Mouse (Mus musculus) intestine, embryonic 16.5 days (tissue): ENCODE data around the gene Ptprcap. TPM values are rescaled to one million over a fixed set of nuclear protein-coding genes. Genes with fewer than 3 reads are reported as not detected.
A peak's percentile ranks its signal among the peaks of the same experiment; 100 is the strongest.

Experiments
- ATAC-seq: fragments of 200-750 bp; cut with Nextera tagmentation; 2 replicates; pipeline ENCODE4 v1.8.0; 2017; ENCODE audit warnings: moderate TSS enrichment, moderate library complexity
- H3K27ac ChIP-seq: fragments of 300-500 bp; sonication (generic); 2 replicates; pipeline ENCODE4 v1.5.1; 2014; ENCODE audit warnings: mild to moderate bottlenecking, low read length
- H3K27me3 ChIP-seq: fragments of 300-500 bp; sonication (generic); replicated peaks from 2 replicates; pipeline ENCODE4 v1.6.1; 2014; ENCODE audit warnings: low read length, control low read depth, mixed read lengths; ENCODE audit not compliant: control insufficient read depth, insufficient read depth
- H3K36me3 ChIP-seq: fragments of 300-500 bp; sonication (generic); 2 replicates; pipeline ENCODE4 v1.6.1; 2014; ENCODE audit warnings: low read length, control low read depth; ENCODE audit not compliant: control insufficient read depth, insufficient read depth
- H3K4me1 ChIP-seq: fragments of 300-500 bp; sonication (generic); 2 replicates; pipeline ENCODE4 v1.6.1; 2014; ENCODE audit warnings: low read length, control low read depth, mixed read lengths; ENCODE audit not compliant: control insufficient read depth, insufficient read depth
- H3K4me2 ChIP-seq: fragments of 300-500 bp; sonication (generic); 2 replicates; pipeline ENCODE4 v1.6.1; 2014; ENCODE audit warnings: low read depth, low read length, control low read depth
- H3K4me3 ChIP-seq: fragments of 300-500 bp; sonication (generic); 2 replicates; pipeline ENCODE4 v1.5.1; 2014; ENCODE audit warnings: mild to moderate bottlenecking, low read length
- H3K9ac ChIP-seq: fragments of 300-500 bp; sonication (generic); 2 replicates; pipeline ENCODE4 v1.6.1; 2014; ENCODE audit warnings: low read depth, low read length
- H3K9me3 ChIP-seq: fragments of 300-500 bp; sonication (generic); 2 replicates; pipeline ENCODE4 v1.6.1; 2016; ENCODE audit warnings: low read length, control low read depth; ENCODE audit not compliant: control insufficient read depth
- WGBS: fragments of 180-500 bp; shearing (Covaris S2); extraction: QIAGEN DNeasy Blood & Tissue Kit; methylation state at CpG from one replicate; pipeline ENCODE4 v1.1.7; 2014; 5-methylcytosine and 5-hydroxymethylcytosine counted together
- polyA plus RNA-seq: library from polyadenylated mRNA; unstranded; fragments of >200 nt; fragmentation: Nextera tagmentation; extraction: Ambion mirVana; gene quantifications from 2 replicates; pipeline ENCODE4 v1.2.1, GENCODE M21; 2015

The Ptprcap gene
- polyA plus RNA-seq, 1 experiment from 2014 or later: 5.8 TPM

DNA sequence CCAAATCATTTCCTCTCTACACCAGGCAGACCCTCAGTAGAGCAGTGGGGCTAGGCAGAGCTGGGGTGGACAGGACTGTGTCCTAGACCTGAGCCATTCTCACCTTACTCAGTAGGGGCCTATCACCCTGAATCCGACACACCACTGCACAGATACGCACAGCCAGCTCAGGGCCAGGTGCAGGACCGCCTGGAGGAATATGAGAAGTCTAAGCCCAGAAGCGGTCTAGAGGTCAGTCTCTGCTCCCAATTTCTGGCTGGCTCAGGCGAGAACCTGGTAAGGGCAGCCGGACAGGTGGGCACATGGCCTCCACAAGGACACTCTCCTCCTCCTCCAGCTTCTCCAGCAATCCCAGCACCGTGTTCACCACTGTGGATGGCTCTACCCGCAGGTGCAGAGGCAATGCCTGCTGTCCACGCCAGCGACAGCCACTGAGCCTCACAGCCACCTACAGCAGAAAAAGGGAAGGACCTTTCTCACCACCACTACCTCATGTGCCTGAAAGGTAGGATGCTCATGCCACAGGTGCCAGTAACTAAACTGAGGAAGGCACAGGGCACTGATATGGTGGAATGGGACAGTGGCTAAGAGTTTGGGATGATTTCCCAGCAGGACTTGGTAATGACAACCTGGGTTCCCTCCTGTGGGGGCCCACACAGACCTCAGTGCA, 17.5 kb downstream of the Ptprcap start:
- Histone ChIP-seq H3K27ac (no peak overlapping the region), H3K9me3 (no peaks in the 10 kb centered on the region), H3K36me3 (no peaks in the 10 kb centered on the region), H3K9ac (0 out of 2 replicates have a peak overlapping the region, but pooled peaks have one; percentile 22), H3K4me1 (peaks cover 19% of the 10 kb centered on the region), H3K4me3 (no peak overlapping the region), H3K4me2 (no peak overlapping the region), H3K27me3 (no peaks in the 10 kb centered on the region)
- no peak for ATAC-seq
- 91% methylated on average over 10 of the region's 10 CpGs for WGBS

DNA sequence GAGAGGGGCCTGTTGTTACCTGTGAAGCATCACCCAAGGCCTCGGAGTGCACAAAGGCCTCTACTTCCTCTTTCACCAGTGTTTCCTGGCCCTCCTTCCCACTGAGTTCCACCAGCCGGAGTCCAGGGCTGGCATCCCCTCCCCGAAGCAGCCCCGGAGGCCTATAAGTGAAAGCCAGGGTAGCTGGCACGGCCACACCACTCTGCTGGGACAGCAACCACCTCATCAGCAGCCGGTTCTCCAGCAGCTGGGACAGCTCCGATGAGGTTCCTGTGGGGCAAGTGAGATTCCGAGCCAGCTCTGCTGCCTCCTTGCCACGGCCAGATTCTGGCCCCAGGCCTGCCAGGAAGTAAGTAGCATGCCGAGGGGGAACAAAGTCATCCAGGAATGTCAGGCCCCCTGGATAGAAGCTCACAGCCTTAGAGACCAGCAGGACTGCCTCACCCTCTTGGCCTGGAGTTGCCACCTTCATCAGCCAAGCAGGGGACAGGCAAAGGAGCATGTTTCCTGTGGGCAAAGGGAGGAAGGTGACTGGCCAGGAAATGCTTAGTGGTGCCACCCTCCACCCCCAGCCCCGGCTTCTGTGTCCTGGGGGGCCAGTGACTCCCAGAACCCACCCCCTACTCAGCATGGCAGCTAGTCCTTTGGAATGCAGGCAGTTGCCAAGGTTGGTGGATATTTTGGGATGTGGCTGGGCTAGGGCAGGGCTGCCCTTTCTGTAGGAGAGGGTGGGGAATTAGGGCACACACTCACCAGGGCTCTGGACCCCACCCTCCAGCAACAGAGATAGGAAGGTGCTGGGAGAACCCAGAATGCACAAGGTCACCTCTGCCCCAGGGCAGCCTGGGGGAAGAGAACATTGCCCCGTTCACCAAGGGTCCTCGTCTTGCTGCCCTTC, 18.2 kb downstream of the Ptprcap start:
- H3K9ac ChIP-seq: peak overlapping the region; percentile 22; the same call in 1 of the 2 replicates
- no peaks in the 10 kb centered on the region for H3K27me3 ChIP-seq
- peaks cover 20% of the 10 kb centered on the region for H3K4me1 ChIP-seq
- ATAC-seq: no peak
- H3K27ac ChIP-seq: no peak overlapping the region
- H3K4me2 ChIP-seq: no peak overlapping the region
- H3K9me3 ChIP-seq: no peaks in the 10 kb centered on the region
- H3K36me3 ChIP-seq: no peaks in the 10 kb centered on the region
- WGBS: 58% methylated on average over 13 of the region's 13 CpGs
- H3K4me3 ChIP-seq: no peak overlapping the region

DNA sequence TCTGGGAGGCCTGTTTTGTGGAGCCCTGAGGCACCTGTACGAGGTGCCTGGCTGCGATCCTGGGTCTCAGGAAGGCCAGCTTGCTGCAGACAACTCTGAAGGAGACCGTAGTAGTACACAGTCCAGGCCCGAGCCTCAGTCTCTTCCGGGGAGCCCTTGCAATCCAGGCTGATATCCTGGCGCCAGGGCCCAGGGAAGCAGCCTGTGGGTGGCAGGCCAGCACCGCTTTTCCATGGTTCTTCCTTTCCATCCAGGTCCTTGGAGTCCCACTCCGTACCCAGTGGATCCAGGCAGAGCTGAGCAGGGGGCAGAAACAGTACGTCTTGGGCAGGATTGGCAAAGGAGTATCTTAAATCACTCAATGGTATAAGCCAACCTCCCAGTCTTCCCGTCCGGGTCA, 19.5 kb downstream of the Ptprcap start:
- H3K27me3 ChIP-seq: no peaks in the 10 kb centered on the region
- peaks cover 20% of the 10 kb centered on the region for H3K4me1 ChIP-seq
- H3K36me3 ChIP-seq: no peaks in the 10 kb centered on the region
- no peak overlapping the region for H3K4me3 ChIP-seq
- WGBS: 64% methylated on average over 11 of the region's 11 CpGs
- no peaks in the 10 kb centered on the region for H3K9me3 ChIP-seq
- 0 out of 2 replicates have a peak overlapping the region, but pooled peaks have one; percentile 5 for H3K9ac ChIP-seq
- H3K27ac ChIP-seq: no peak overlapping the region
- ATAC-seq: no peak
- no peak overlapping the region for H3K4me2 ChIP-seq

DNA sequence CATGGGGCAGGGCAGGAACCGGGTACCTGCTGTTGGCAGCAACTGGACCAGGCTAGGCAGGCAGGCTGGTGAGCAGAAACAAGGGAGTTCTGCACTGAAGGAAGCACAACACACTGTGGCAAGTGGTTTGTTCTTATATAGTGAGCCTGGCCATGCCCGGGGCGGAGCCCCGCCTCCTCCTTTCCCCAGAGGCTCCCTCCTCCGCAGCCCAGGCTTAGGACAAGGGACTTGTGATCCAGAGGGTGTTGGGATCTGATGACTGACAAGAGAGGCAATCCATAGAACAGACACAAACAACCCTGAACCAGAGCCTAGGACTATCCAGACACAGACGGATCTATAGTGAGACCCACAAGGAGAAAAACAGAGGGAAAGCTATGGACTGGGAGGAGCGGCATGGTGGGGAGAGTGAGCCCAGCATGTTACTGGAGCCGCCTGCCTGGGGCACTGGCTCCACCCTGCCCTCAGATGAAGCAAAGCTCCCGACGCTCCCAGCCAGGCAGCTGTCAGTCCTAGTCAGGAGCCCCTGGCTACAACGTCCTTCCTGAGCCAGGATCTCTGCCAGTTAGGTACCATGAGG, 22.1 kb downstream of the Ptprcap start, which contains the start of gene Carns1:
Gene Carns1, minus strand, starts transcription at position 112 of the 580 bp plus-strand sequence.
- ATAC-seq: peak; percentile 84
- 5% methylated on average over 11 of the region's 11 CpGs for WGBS
- Histone ChIP-seq H3K36me3 (no peaks in the 10 kb centered on the region), H3K27ac (no peak within 1 kb of the TSS), H3K27me3 (no peaks in the 10 kb centered on the region), H3K9me3 (no peaks in the 10 kb centered on the region), H3K9ac (peak within 1 kb of the TSS; percentile 48), H3K4me2 (peak within 1 kb of the TSS; percentile 55), H3K4me3 (peak within 1 kb of the TSS; percentile 3; the same call in 1 of the 2 replicates), H3K4me1 (peaks cover 15% of the 10 kb centered on the region)

DNA sequence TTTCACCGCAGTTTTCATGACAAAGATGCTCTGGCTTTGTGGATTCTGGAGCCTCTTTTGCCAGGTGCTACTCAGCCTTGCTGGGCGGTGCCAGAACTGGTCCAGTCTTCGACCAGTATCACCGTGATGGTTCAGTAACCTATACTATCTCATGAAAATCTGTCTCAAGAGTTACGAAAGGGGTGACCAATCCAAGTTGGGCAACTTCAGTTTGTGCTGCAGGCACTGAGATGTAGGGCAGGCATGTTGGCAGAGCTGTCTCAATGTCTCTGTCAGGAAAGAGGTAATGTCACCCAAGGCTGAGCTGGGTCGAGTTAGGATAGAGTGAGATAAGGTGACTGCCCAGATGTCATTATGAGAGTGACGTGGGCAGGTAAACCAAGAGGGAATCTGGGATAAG, 27.0 kb downstream of the Ptprcap start:
- H3K36me3 ChIP-seq: no peaks in the 10 kb centered on the region
- peaks cover 15% of the 10 kb centered on the region for H3K4me1 ChIP-seq
- 87% methylated on average over 7 of the region's 7 CpGs for WGBS
- H3K9ac ChIP-seq: no peak overlapping the region
- H3K27ac ChIP-seq: no peak overlapping the region
- no peak overlapping the region for H3K4me2 ChIP-seq
- no peak for ATAC-seq
- H3K4me3 ChIP-seq: no peak overlapping the region
- H3K27me3 ChIP-seq: no peaks in the 10 kb centered on the region
- H3K9me3 ChIP-seq: no peaks in the 10 kb centered on the region

DNA sequence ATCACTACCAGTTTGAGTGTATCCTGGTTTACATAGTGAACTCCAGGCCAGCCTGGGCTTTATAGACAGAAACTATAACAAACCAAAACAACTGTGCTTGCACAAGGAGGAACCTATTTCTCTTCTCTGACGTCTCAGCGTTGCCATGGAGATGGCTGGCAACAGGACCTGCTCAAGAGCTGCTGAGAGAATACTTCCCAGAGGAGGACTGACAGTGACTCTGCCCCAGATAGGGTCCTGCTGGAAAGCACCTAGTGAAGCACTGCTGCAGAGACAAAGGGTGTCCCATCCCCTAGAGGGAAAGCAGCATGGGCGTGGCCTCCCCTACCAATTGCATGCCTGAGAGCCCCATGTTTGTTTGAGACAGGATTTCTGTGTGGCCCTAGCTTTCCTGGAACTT, 28.5 kb downstream of the Ptprcap start:
- Histone ChIP-seq H3K9ac (no peak overlapping the region), H3K36me3 (no peaks in the 10 kb centered on the region), H3K4me1 (peaks cover 12% of the 10 kb centered on the region), H3K4me2 (no peak overlapping the region), H3K4me3 (no peak overlapping the region), H3K9me3 (no peaks in the 10 kb centered on the region), H3K27ac (no peak overlapping the region), H3K27me3 (no peaks in the 10 kb centered on the region)
- WGBS: 29% methylated on average over 3 of the region's 3 CpGs
- ATAC-seq: peak; percentile 45; the same call in 1 of the 2 replicates

DNA sequence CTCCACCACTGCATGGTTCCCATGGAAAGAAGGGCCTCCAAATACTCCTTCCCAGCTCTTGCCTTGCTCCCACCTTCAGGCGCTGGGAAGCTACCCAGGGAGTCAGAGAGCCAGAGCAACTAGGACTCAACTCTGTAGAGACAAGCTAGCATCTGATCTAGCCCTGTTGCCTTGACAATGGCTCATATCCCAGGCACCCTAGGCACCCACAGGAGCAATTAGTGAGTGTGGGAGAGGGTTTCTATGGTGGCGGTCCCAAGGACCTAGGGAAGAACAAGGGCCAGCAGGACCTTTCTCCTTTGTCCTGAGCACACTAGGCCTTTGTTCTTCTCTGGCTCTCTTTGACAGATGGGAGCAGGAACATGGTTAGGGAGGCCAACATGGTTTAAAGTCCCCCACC, 30.3 kb downstream of the Ptprcap start:
- peaks cover 12% of the 10 kb centered on the region for H3K4me1 ChIP-seq
- H3K27ac ChIP-seq: no peak overlapping the region
- H3K9me3 ChIP-seq: no peaks in the 10 kb centered on the region
- H3K4me3 ChIP-seq: no peak overlapping the region
- no peak overlapping the region for H3K9ac ChIP-seq
- H3K27me3 ChIP-seq: no peaks in the 10 kb centered on the region
- WGBS: 84% methylated on average over 2 of the region's 2 CpGs
- H3K36me3 ChIP-seq: no peaks in the 10 kb centered on the region
- H3K4me2 ChIP-seq: no peak overlapping the region
- ATAC-seq: no peak

DNA sequence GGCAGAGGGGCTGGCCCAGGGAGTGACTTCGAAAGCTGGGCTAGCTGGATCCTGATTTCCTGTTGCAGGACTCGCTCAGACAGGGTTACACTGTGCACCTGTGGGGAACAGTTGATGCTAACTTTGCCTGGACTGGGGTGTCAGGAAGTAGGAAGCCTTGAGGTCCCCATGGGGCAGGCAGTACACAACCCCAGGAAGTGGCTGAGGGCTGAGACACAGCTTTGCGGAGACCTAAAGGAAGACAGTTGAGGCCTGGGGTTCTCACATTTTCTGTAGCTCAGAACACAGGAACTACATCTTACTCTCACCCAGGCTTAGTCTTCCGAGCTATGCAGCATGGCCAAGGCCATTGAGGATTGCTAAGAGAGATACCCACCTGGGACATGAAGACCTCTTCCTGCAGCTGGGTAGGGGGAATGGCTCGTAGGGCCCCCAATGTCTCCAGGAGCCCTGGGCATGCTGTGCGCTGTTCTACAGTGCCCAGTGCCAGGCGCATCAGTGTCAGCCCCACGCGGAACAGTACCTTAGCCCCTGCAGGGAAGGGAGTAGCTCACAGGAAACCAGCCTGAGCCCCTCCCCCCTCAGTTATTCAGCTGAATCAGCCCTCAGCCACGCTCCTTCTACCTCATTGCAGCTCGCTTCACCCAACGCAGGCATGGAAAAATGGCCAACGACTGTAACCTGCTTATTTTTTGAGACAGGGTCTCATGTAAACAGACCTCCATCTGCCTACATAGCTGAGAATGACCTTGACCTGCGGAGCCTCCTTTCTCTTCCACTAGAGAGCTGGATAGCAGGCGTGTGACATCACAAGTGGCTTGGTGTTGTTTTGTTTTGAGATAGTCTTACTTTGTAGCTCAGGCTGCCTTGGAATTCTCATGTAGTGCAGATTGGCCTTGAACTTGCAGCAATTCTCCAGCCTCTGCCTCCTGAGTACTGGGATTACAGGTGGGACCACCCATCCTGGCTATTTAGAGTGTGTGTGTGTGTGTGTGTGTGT, 31.9 kb downstream of the Ptprcap start:
- WGBS: 51% methylated on average over 15 of the region's 15 CpGs
- Histone ChIP-seq H3K27me3 (no peaks in the 10 kb centered on the region), H3K9me3 (no peaks in the 10 kb centered on the region), H3K36me3 (no peaks in the 10 kb centered on the region), H3K4me1 (peaks cover 12% of the 10 kb centered on the region), H3K4me2 (no peak overlapping the region), H3K4me3 (no peak overlapping the region), H3K9ac (no peak overlapping the region), H3K27ac (no peak overlapping the region)
- ATAC-seq: 0 out of 2 replicates have a peak, but pooled peaks have one; percentile 32
